Mouse (Mus musculus): ENCODE results near the gene Cdkl3. TPM values are rescaled to one million over a fixed set of nuclear protein-coding genes. Genes with fewer than 3 reads are reported as not detected.
"Not testable (repeated sequence)": the region's sequence is repeated elsewhere in the genome, so short reads cannot be mapped to it uniquely, and the experiment has no call there.

Gene Cdkl3
- total RNA-seq, 2 experiments from 2014 or later, result 14.6 to 15.9 TPM

- TF ChIP-seq CTCF (IDR thresholded peaks at IDR 0.05), result no peak
- Histone ChIP-seq H3K27ac (no peak overlapping the region), H3K4me3 (no peak overlapping the region)
- DNase-seq (ENCODE audit: extremely low spot score in 1 of 2, low spot score in 2 of 2), result no peak
- intact Hi-C loops (cut with DNase I), result no loop called here
Observed at GRCm38 (mm10) chr11:52106438-52106837, 102.4 kb downstream of the Cdkl3 start.

- intact Hi-C loops (cut with DNase I), result no loop called here
- Histone ChIP-seq H3K27ac (no peak overlapping the region), H3K4me3 (no peak overlapping the region)
- TF ChIP-seq CTCF (IDR thresholded peaks at IDR 0.05), result no peak
- no peak for DNase-seq (ENCODE audit: extremely low spot score in 1 of 2, low spot score in 2 of 2)
Observed at GRCm38 (mm10) chr11:52108796-52109195, 104.8 kb downstream of the Cdkl3 start.

- Histone ChIP-seq H3K4me3 (no peak overlapping the region), H3K27ac (no peak overlapping the region)
- no peak for DNase-seq (ENCODE audit: extremely low spot score in 1 of 2, low spot score in 2 of 2)
- intact Hi-C loops (cut with DNase I), result no loop called here
- no peak for TF ChIP-seq CTCF (IDR thresholded peaks at IDR 0.05)
Observed at GRCm38 (mm10) chr11:52109421-52109820, 105.4 kb downstream of the Cdkl3 start.

- intact Hi-C loops (cut with DNase I), result no loop called here
- TF ChIP-seq CTCF (IDR thresholded peaks at IDR 0.05), result no peak
- Histone ChIP-seq H3K4me3 (no peak overlapping the region), H3K27ac (no peak overlapping the region)
- no peak for DNase-seq (ENCODE audit: extremely low spot score in 1 of 2, low spot score in 2 of 2)
Observed at GRCm38 (mm10) chr11:52115479-52115878, 111.5 kb downstream of the Cdkl3 start.

- H3K4me3 ChIP-seq; H3K27ac ChIP-seq; intact Hi-C loops (cut with DNase I); DNase-seq (ENCODE audit: extremely low spot score in 1 of 2, low spot score in 2 of 2): not testable (repeated sequence)
Observed at GRCm38 (mm10) chr11:52116117-52116516, 112.1 kb downstream of the Cdkl3 start.

- no peak for TF ChIP-seq CTCF (IDR thresholded peaks at IDR 0.05)
- intact Hi-C loops (cut with DNase I), result no loop called here
- DNase-seq (ENCODE audit: extremely low spot score in 1 of 2, low spot score in 2 of 2), result no peak
Observed at GRCm38 (mm10) chr11:52117156-52117555, 113.1 kb downstream of the Cdkl3 start.

GRCm38 (mm10) chr11:52120415-52120814 lies 116.4 kb downstream of the Cdkl3 start:
- intact Hi-C loops (cut with DNase I), result not testable (repeated sequence)

More at GRCm38 (mm10) chr11:52117156-52117555, 113.1 kb downstream of the Cdkl3 start:
- no peak overlapping the region for H3K4me3 ChIP-seq
- H3K27ac ChIP-seq, result no peak overlapping the region

GRCm38 (mm10) chr11:52122045-52122444 lies 118.0 kb downstream of the Cdkl3 start:
- no peak overlapping the region for H3K27ac ChIP-seq
- no peak overlapping the region for H3K4me3 ChIP-seq
- intact Hi-C loops (cut with DNase I), result no loop called here
- no peak for TF ChIP-seq CTCF (IDR thresholded peaks at IDR 0.05)
- DNase-seq (ENCODE audit: extremely low spot score in 1 of 2, low spot score in 2 of 2), result no peak

More at GRCm38 (mm10) chr11:52120415-52120814, 116.4 kb downstream of the Cdkl3 start:
- H3K27ac ChIP-seq; DNase-seq (ENCODE audit: extremely low spot score in 1 of 2, low spot score in 2 of 2); H3K4me3 ChIP-seq: not testable (repeated sequence)
- TF ChIP-seq CTCF (IDR thresholded peaks at IDR 0.05), result peak; percentile 46

- Histone ChIP-seq H3K27ac (no peak overlapping the region), H3K4me3 (no peak overlapping the region)
- TF ChIP-seq CTCF (IDR thresholded peaks at IDR 0.05), result no peak
- DNase-seq (ENCODE audit: extremely low spot score in 1 of 2, low spot score in 2 of 2), result no peak
- intact Hi-C loops (cut with DNase I), result no loop called here
Observed at GRCm38 (mm10) chr11:52124468-52124867, 120.4 kb downstream of the Cdkl3 start.

GRCm38 (mm10) chr11:52127169-52127568 lies 123.1 kb downstream of the Cdkl3 start:
- no peak for DNase-seq (ENCODE audit: extremely low spot score in 1 of 2, low spot score in 2 of 2)
- intact Hi-C loops (cut with DNase I), result no loop called here
- no peak for TF ChIP-seq CTCF (IDR thresholded peaks at IDR 0.05)
- H3K4me3 ChIP-seq, result no peak overlapping the region
- H3K27ac ChIP-seq, result no peak overlapping the region; the same call in 1 of the 2 replicates

- no peak for TF ChIP-seq CTCF (IDR thresholded peaks at IDR 0.05)
- no peak overlapping the region for H3K4me3 ChIP-seq
- intact Hi-C loops (cut with DNase I), result no loop called here
- DNase-seq (ENCODE audit: extremely low spot score in 1 of 2, low spot score in 2 of 2), result no peak
- H3K27ac ChIP-seq, result peak overlapping the region; percentile 80; the same call in 1 of the 2 replicates
Observed at GRCm38 (mm10) chr11:52127760-52128159, 123.7 kb downstream of the Cdkl3 start.

GRCm38 (mm10) chr11:52128316-52129061 lies 124.5 kb downstream of the Cdkl3 start:
- intact Hi-C loops (cut with DNase I), result no loop called here

GRCm38 (mm10) chr11:52129171-52129570 lies 125.2 kb downstream of the Cdkl3 start:
- peak overlapping the region; percentile 78 for H3K27ac ChIP-seq
- TF ChIP-seq CTCF (IDR thresholded peaks at IDR 0.05), result peak; percentile 28; the same call in 1 of the 2 replicates
- intact Hi-C loops (cut with DNase I), result no loop called here
- peak in 1 of 2 experiments; percentile 24 for DNase-seq (ENCODE audit: extremely low spot score in 1 of 2, low spot score in 2 of 2)
- no peak overlapping the region for H3K4me3 ChIP-seq

More at GRCm38 (mm10) chr11:52128316-52129061, 124.5 kb downstream of the Cdkl3 start:
- DNase-seq (ENCODE audit: extremely low spot score in 1 of 2, low spot score in 2 of 2), result peak in 1 of 2 experiments; percentile 25
- Histone ChIP-seq H3K4me3 (no peak overlapping the region), H3K27ac (peak overlapping the region; percentile 80)
- no peak for TF ChIP-seq CTCF (IDR thresholded peaks at IDR 0.05)
